Mouse (Mus musculus): Measurements from ENCODE around the gene Kif19a. TPM values are rescaled to one million over a fixed set of nuclear protein-coding genes. Genes with fewer than 3 reads are reported as not detected.

Kif19a gene
- total RNA-seq, 2 experiments from 2014 or later = 15.4 to 18.9 TPM

Other genes with a start within 250 kb of the Kif19a start
- 100 to 1,000 TPM; 800 to 850 TPM for gene Rpl38, start 96.9 kb upstream of the Kif19a start, total RNA-seq (2021)
- gene Ttyh2, start 90.0 kb upstream of the Kif19a start, total RNA-seq (2021) = 10 to 100 TPM; 26.0 to 30.1 TPM
- gene Dnaic2, start 38.0 kb upstream of the Kif19a start, total RNA-seq (2021) = 1 to 10 TPM; 1.6 to 3.5 TPM
- gene Btbd17, start 30.6 kb downstream of the Kif19a start, total RNA-seq (2021) = 10 to 100 TPM; 31.5 to 34.9 TPM
- gene Gpr142, start 33.5 kb downstream of the Kif19a start, total RNA-seq (2021) = not detected
- 1 to 10 TPM; 4.7 to 6.0 TPM for gene Gprc5c, start 85.8 kb downstream of the Kif19a start, total RNA-seq (2021)
- 1 to 10 TPM in 1 of 2 experiments, under 1 TPM in 1; 0.19 to 1.1 TPM for gene Cd300a, start 124.7 kb downstream of the Kif19a start, total RNA-seq (2021)
- gene Cd300lb, start 169.0 kb downstream of the Kif19a start, total RNA-seq (2021) = under 1 TPM in 1 of 2 experiments, not detected in 1; 0.12 TPM
- gene Cd300c, start 203.8 kb downstream of the Kif19a start, total RNA-seq (2021) = not detected
- under 1 TPM in 1 of 2 experiments, not detected in 1; 0.12 TPM for gene Cd300ld, start 224.5 kb downstream of the Kif19a start, total RNA-seq (2021)
- gene Cd300c2, start 236.5 kb downstream of the Kif19a start, total RNA-seq (2021) = 1 to 10 TPM; 4.4 to 5.2 TPM

All from layer of hippocampus, postnatal 14 days (tissue).